Mouse (Mus musculus) small intestine, adult 2 months (tissue): ENCODE data around the gene Atxn7l2.

Experiments used
- CTCF ChIP-seq: fragments of 200-500 bp; IDR thresholded peaks from 2 replicates; pipeline ENCODE4 v1.5.1; 2012; ENCODE audit warnings: low read depth, mild to moderate bottlenecking, control low read depth, inconsistent platforms, low read length, moderate library complexity, mixed read lengths; ENCODE audit not compliant: insufficient replicate concordance, insufficient read length; ENCODE audit errors: extremely low read depth
- POLR2A ChIP-seq: fragments of 200-500 bp; IDR thresholded peaks from 2 replicates; pipeline ENCODE4 v1.6.1; 2012; ENCODE audit warnings: low read depth, mild to moderate bottlenecking, control low read depth, inconsistent platforms, low read length, moderate library complexity

- no peak for TF ChIP-seq CTCF
- no peak for TF ChIP-seq POLR2A
These were observed 3.9 kb downstream of the Atxn7l2 start for GRCm38 (mm10) chr3:108206731-108207375.
